Mouse (Mus musculus) gastrocnemius, adult 2 months (tissue): ENCODE results near the gene Susd1. TPM values are rescaled to one million over a fixed set of nuclear protein-coding genes. Genes with fewer than 3 reads are reported as not detected.

ENCODE experiments used
- DNase-seq: peaks from one replicate; pipeline ENCODE4 v3.0.0; 2022
- H3K27ac ChIP-seq: fragments of 200-600 bp; 2 replicates; pipeline ENCODE4 v1.8.1; 2022; ENCODE audit warnings: mild to moderate bottlenecking
- H3K4me3 ChIP-seq: fragments of 200-600 bp; 2 replicates; pipeline ENCODE4 v1.8.1; 2022; ENCODE audit warnings: mild to moderate bottlenecking, moderate library complexity
- CTCF ChIP-seq: fragments of 200-600 bp; IDR thresholded peaks from 2 replicates; pipeline ENCODE4 v1.8.1; 2022; ENCODE audit warnings: antibody characterized with exemption, mild to moderate bottlenecking, moderate library complexity
- intact Hi-C: fragments of 180-260 bp; cut with DNase I; formaldehyde crosslinking; loops from one replicate; pipeline ENCODE4 v1.15.1; 2025
- total RNA-seq, 2 experiments: library from RNA; stranded (reverse); gene quantifications; 2 replicates each; pipeline ENCODE4 v1.2.3; 2021

Gene Susd1
- total RNA-seq, 2 experiments from 2014 or later: 0.43 to 1.0 TPM

GRCm38 (mm10) chr4:59319136-59319941 lies 119.1 kb downstream of the Susd1 start:
- Histone ChIP-seq H3K27ac (no peak overlapping the region), H3K4me3 (no peak overlapping the region)
- no peak for TF ChIP-seq CTCF
- intact Hi-C loops: no loop called here
- no peak for DNase-seq

GRCm38 (mm10) chr4:59318602-59319001 lies 119.8 kb downstream of the Susd1 start:
- intact Hi-C loops: no loop called here
- TF ChIP-seq CTCF: no peak
- DNase-seq: no peak
- Histone ChIP-seq H3K4me3 (no peak overlapping the region), H3K27ac (no peak overlapping the region)

- Histone ChIP-seq H3K27ac (no peak overlapping the region), H3K4me3 (no peak overlapping the region)
- intact Hi-C loops: no loop called here
- TF ChIP-seq CTCF: no peak
- DNase-seq: no peak
Measured at GRCm38 (mm10) chr4:59315553-59316405, 122.7 kb downstream of the Susd1 start.

- TF ChIP-seq CTCF: no peak
- intact Hi-C loops: no loop called here
- no peak for DNase-seq
- Histone ChIP-seq H3K4me3 (no peak overlapping the region), H3K27ac (no peak overlapping the region; the same call in 1 of the 2 replicates)
Measured at GRCm38 (mm10) chr4:59314939-59315552, 123.4 kb downstream of the Susd1 start.

GRCm38 (mm10) chr4:59312945-59313344 lies 125.5 kb downstream of the Susd1 start:
- TF ChIP-seq CTCF: no peak
- Histone ChIP-seq H3K4me3 (no peak overlapping the region), H3K27ac (no peak overlapping the region)
- DNase-seq: peak; percentile 53
- intact Hi-C loops: no loop called here

- Histone ChIP-seq H3K27ac (no peak overlapping the region), H3K4me3 (no peak overlapping the region)
- DNase-seq: no peak
- TF ChIP-seq CTCF: no peak
- intact Hi-C loops: no loop called here
Measured at GRCm38 (mm10) chr4:59310590-59310989, 127.8 kb downstream of the Susd1 start.

- peak; percentile 21 for DNase-seq
- TF ChIP-seq CTCF: no peak
Measured at GRCm38 (mm10) chr4:59307841-59308589, 130.4 kb downstream of the Susd1 start.

GRCm38 (mm10) chr4:59302387-59302786 lies 136.0 kb downstream of the Susd1 start:
- intact Hi-C loops: no loop called here

More at GRCm38 (mm10) chr4:59307841-59308589, 130.4 kb downstream of the Susd1 start:
- intact Hi-C loops: no loop called here
- H3K4me3 ChIP-seq: no peak overlapping the region
- H3K27ac ChIP-seq: no peak overlapping the region

GRCm38 (mm10) chr4:59301025-59301815 lies 137.2 kb downstream of the Susd1 start:
- Histone ChIP-seq H3K4me3 (no peak overlapping the region), H3K27ac (no peak overlapping the region)
- intact Hi-C loops: no loop called here
- no peak for DNase-seq
- TF ChIP-seq CTCF: no peak

More at GRCm38 (mm10) chr4:59302387-59302786, 136.0 kb downstream of the Susd1 start:
- TF ChIP-seq CTCF: no peak
- H3K4me3 ChIP-seq: no peak overlapping the region
- no peak for DNase-seq
- H3K27ac ChIP-seq: no peak overlapping the region

- no peak for DNase-seq
- intact Hi-C loops: no loop called here
- H3K4me3 ChIP-seq: no peak overlapping the region
- no peak for TF ChIP-seq CTCF
- H3K27ac ChIP-seq: no peak overlapping the region
Measured at GRCm38 (mm10) chr4:59298719-59299496, 139.5 kb downstream of the Susd1 start.

- Histone ChIP-seq H3K4me3 (no peak overlapping the region), H3K27ac (no peak overlapping the region)
- no peak for DNase-seq
- intact Hi-C loops: no loop called here
- no peak for TF ChIP-seq CTCF
Measured at GRCm38 (mm10) chr4:59295127-59295526, 143.3 kb downstream of the Susd1 start.
